Mouse (Mus musculus): ENCODE results near the gene Kif6. TPM values are rescaled to one million over a fixed set of nuclear protein-coding genes. Genes with fewer than 3 reads are reported as not detected.

The Kif6 gene
- polyA plus RNA-seq, 1 experiment from 2014 or later: 4.8 TPM

GRCm38 (mm10) chr17:49610296-49610695 lies 4.6 kb upstream of the Kif6 start:
- H3K4me1 ChIP-seq (ENCODE audit: insufficient read depth): 0 out of 2 replicates have a peak, but pooled peaks cover 2% of the 10 kb centered on the region
- no peak overlapping the region for H3K4me2 ChIP-seq
- no peaks in the 10 kb centered on the region for H3K27me3 ChIP-seq (ENCODE audit: insufficient read depth, low read length)
- H3K9me3 ChIP-seq (ENCODE audit: low read depth, low read length): no peaks in the 10 kb centered on the region
- no peak for TF ChIP-seq CTCF (IDR thresholded peaks at IDR 0.05; ENCODE audit: low read depth)
- WGBS: 46% methylated on average over 8 of the region's 8 CpGs
- H3K4me3 ChIP-seq (ENCODE audit: low read depth, low read length): no peak overlapping the region
- H3K36me3 ChIP-seq (ENCODE audit: insufficient read depth): no peaks in the 10 kb centered on the region
- H3K27ac ChIP-seq (ENCODE audit: low read depth): no peak overlapping the region
- no peak for DNase-seq
- ATAC-seq (ENCODE audit: insufficient read depth): no peak
- no peak overlapping the region for H3K9ac ChIP-seq

- peak overlapping the region; percentile 94 for H3K4me2 ChIP-seq
- peak overlapping the region; percentile 62 for H3K4me3 ChIP-seq (ENCODE audit: low read depth, low read length)
- 0 out of 2 replicates have a peak, but pooled peaks cover 2% of the 10 kb centered on the region for H3K4me1 ChIP-seq (ENCODE audit: insufficient read depth)
- under 1% methylated on average over 26 of the region's 26 CpGs for WGBS
- no peak overlapping the region for H3K27ac ChIP-seq (ENCODE audit: low read depth)
- H3K9ac ChIP-seq: peak overlapping the region; percentile 53
- H3K27me3 ChIP-seq (ENCODE audit: insufficient read depth, low read length): no peaks in the 10 kb centered on the region
- TF ChIP-seq CTCF (IDR thresholded peaks at IDR 0.05; ENCODE audit: low read depth): no peak
- no peak for DNase-seq
- H3K9me3 ChIP-seq (ENCODE audit: low read depth, low read length): no peaks in the 10 kb centered on the region
- ATAC-seq (ENCODE audit: insufficient read depth): peak; percentile 85
- no peaks in the 10 kb centered on the region for H3K36me3 ChIP-seq (ENCODE audit: insufficient read depth)
Measured at GRCm38 (mm10) chr17:49615241-49615651, 310 bp downstream of the Kif6 start.

- Histone ChIP-seq H3K27ac (ENCODE audit: low read depth) (no peak overlapping the region), H3K9me3 (ENCODE audit: low read depth, low read length) (no peaks in the 10 kb centered on the region)
- WGBS: 69% methylated on average over 9 of the region's 9 CpGs
Measured at GRCm38 (mm10) chr17:49624572-49624971, 9.6 kb downstream of the Kif6 start.

GRCm38 (mm10) chr17:49627011-49627794 lies 12.3 kb downstream of the Kif6 start:
- no peak overlapping the region for H3K4me3 ChIP-seq (ENCODE audit: low read depth, low read length)
- no peak overlapping the region for H3K9ac ChIP-seq
- no peaks in the 10 kb centered on the region; the same call in 1 of the 2 replicates for H3K4me1 ChIP-seq (ENCODE audit: insufficient read depth)
- 59% methylated on average over 13 of the region's 13 CpGs for WGBS
- H3K36me3 ChIP-seq (ENCODE audit: insufficient read depth): no peaks in the 10 kb centered on the region
- ATAC-seq (ENCODE audit: insufficient read depth) (peak; percentile 75; the same call in 1 of the 2 replicates), DNase-seq (no peak)
- no peaks in the 10 kb centered on the region for H3K27me3 ChIP-seq (ENCODE audit: insufficient read depth, low read length)
- no peak overlapping the region for H3K27ac ChIP-seq (ENCODE audit: low read depth)
- H3K4me2 ChIP-seq: no peak overlapping the region
- H3K9me3 ChIP-seq (ENCODE audit: low read depth, low read length): no peaks in the 10 kb centered on the region
- TF ChIP-seq CTCF (IDR thresholded peaks at IDR 0.05; ENCODE audit: low read depth): no peak

More at GRCm38 (mm10) chr17:49624572-49624971, 9.6 kb downstream of the Kif6 start:
- ATAC-seq (ENCODE audit: insufficient read depth) (no peak), DNase-seq (no peak)
- Histone ChIP-seq H3K4me2 (no peak overlapping the region), H3K4me3 (ENCODE audit: low read depth, low read length) (no peak overlapping the region), H3K9ac (no peak overlapping the region), H3K36me3 (ENCODE audit: insufficient read depth) (no peaks in the 10 kb centered on the region), H3K4me1 (ENCODE audit: insufficient read depth) (no peaks in the 10 kb centered on the region; the same call in 1 of the 2 replicates), H3K27me3 (ENCODE audit: insufficient read depth, low read length) (no peaks in the 10 kb centered on the region)
- TF ChIP-seq CTCF (IDR thresholded peaks at IDR 0.05; ENCODE audit: low read depth): no peak

GRCm38 (mm10) chr17:49628875-49629274 lies 13.9 kb downstream of the Kif6 start:
- H3K4me2 ChIP-seq: no peak overlapping the region
- no peaks in the 10 kb centered on the region; the same call in 1 of the 2 replicates for H3K4me1 ChIP-seq (ENCODE audit: insufficient read depth)
- H3K27ac ChIP-seq (ENCODE audit: low read depth): no peak overlapping the region
- WGBS: 88% methylated on average over 8 of the region's 8 CpGs
- H3K27me3 ChIP-seq (ENCODE audit: insufficient read depth, low read length): no peaks in the 10 kb centered on the region
- peak; percentile 46 for TF ChIP-seq CTCF (IDR thresholded peaks at IDR 0.05; ENCODE audit: low read depth)
- ATAC-seq (ENCODE audit: insufficient read depth): no peak
- H3K9ac ChIP-seq: no peak overlapping the region
- no peak overlapping the region for H3K4me3 ChIP-seq (ENCODE audit: low read depth, low read length)
- no peaks in the 10 kb centered on the region for H3K36me3 ChIP-seq (ENCODE audit: insufficient read depth)
- no peaks in the 10 kb centered on the region for H3K9me3 ChIP-seq (ENCODE audit: low read depth, low read length)
- DNase-seq: no peak

GRCm38 (mm10) chr17:49633041-49633440 lies 18.1 kb downstream of the Kif6 start:
- DNase-seq: peak; percentile 24
- 32% methylated on average over 8 of the region's 8 CpGs for WGBS
- Histone ChIP-seq H3K27me3 (ENCODE audit: insufficient read depth, low read length) (no peaks in the 10 kb centered on the region), H3K4me3 (ENCODE audit: low read depth, low read length) (no peak overlapping the region), H3K27ac (ENCODE audit: low read depth) (no peak overlapping the region), H3K4me2 (no peak overlapping the region), H3K4me1 (ENCODE audit: insufficient read depth) (no peaks in the 10 kb centered on the region), H3K36me3 (ENCODE audit: insufficient read depth) (no peaks in the 10 kb centered on the region), H3K9ac (no peak overlapping the region), H3K9me3 (ENCODE audit: low read depth, low read length) (no peaks in the 10 kb centered on the region)
- no peak for ATAC-seq (ENCODE audit: insufficient read depth)
- TF ChIP-seq CTCF (IDR thresholded peaks at IDR 0.05; ENCODE audit: low read depth): no peak

- H3K36me3 ChIP-seq (ENCODE audit: insufficient read depth): no peaks in the 10 kb centered on the region
- H3K27ac ChIP-seq (ENCODE audit: low read depth): peak overlapping the region; percentile 87
- 0 out of 2 replicates have a peak overlapping the region, but pooled peaks have one; percentile 10 for H3K4me2 ChIP-seq
- no peaks in the 10 kb centered on the region for H3K4me1 ChIP-seq (ENCODE audit: insufficient read depth)
- ATAC-seq (ENCODE audit: insufficient read depth): peak; percentile 64
- no peak for TF ChIP-seq CTCF (IDR thresholded peaks at IDR 0.05; ENCODE audit: low read depth)
- 62% methylated on average over 6 of the region's 6 CpGs for WGBS
- DNase-seq: peak; percentile 63
- H3K9me3 ChIP-seq (ENCODE audit: low read depth, low read length): no peaks in the 10 kb centered on the region
- no peak overlapping the region for H3K9ac ChIP-seq
- no peak overlapping the region for H3K4me3 ChIP-seq (ENCODE audit: low read depth, low read length)
- no peaks in the 10 kb centered on the region for H3K27me3 ChIP-seq (ENCODE audit: insufficient read depth, low read length)
Measured at GRCm38 (mm10) chr17:49641903-49642302, 27.0 kb downstream of the Kif6 start.

All from lung, embryonic 14.5 days (tissue).